Mouse (Mus musculus): ENCODE results near the gene Macrod2.

Gene Macrod2

DNA sequence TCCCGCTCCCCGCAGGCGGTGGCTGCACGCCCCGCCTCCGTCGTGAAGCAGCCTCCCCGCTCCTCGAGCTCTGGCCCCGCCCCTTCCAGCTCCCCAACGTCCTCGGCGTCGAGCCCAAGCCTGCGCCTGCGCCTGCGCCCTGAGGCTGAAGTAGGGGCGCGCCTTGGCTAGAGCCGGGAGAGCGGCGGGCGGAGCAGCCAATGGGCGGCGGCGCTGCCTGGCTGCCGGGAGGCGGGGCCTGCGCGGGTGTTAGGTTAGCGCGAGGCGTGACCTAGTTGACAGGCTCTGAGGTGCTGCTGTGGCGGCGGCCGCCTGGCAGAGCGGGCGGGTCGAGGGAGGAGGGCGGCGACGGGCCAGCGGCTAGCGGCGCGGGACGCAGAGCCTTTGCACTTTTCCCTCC lies at the start of gene Macrod2:
Gene Macrod2 (plus strand): TSS at position 131 of the 400 bp plus-strand sequence.
- DNase-seq, result peak; percentile 98

DNA sequence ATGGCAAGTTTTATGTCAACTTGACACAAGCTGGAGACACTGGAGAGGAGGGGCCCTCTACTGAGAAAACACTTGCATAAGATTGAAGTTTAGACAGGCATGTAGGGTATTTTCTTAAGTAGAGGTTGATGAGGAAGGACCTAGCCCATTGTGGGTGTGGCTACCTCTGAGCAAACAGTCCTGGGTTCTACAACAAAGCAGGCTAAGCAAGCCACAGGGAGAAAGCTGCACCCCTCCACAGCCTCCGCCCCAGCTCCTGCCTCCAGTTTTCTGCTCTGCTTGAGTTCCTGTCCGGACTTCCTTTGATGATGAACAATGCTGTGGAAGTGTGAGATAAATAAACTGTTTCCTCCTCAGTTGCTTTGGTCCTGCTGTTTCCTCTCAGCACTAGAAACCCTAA lies 35.2 kb upstream of the Macrod2 start:
- no peak for DNase-seq

DNA sequence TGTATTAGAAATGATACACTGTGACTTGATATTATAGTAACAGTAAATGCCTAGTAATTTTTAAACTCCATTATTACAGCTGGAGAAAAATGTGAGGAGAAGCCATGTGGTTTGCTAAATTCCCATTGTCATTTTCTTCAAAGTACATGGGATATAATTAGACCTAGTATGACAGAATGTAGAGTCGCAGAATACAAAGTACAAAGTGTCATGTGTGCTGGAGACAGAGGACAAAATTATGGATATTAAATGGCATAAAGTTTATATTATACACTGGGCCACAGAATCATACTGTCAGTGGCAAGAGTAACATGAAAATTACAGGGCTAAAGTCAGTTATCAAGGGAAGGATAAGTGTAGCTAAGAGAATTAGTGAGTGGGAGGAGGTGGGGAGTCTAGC lies 30.3 kb upstream of the Macrod2 start:
- DNase-seq, result no peak

DNA sequence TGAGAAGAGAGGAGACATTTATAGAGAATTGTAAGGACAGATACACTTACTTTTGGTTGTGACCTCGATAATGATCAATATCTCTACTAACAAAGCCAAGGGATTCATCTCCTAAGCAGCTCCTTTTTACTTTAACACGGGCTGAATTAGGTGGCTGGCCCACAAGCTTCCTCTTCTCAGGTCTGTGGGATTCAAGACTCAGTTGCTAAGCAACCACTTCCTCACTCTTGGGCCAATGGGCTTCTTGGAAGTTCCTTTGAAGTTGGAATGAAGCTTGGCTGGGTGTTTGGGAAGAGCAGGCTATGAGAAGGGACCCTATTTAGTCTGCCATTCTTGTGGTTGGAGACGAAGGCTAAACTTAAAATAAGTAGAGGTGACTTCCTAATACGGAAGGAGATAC lies 5.6 kb upstream of the Macrod2 start, which contains the start of gene Sel1l2:
Gene Sel1l2 (minus strand): TSS at position 182 of the 400 bp plus-strand sequence.
- DNase-seq, result no peak

DNA sequence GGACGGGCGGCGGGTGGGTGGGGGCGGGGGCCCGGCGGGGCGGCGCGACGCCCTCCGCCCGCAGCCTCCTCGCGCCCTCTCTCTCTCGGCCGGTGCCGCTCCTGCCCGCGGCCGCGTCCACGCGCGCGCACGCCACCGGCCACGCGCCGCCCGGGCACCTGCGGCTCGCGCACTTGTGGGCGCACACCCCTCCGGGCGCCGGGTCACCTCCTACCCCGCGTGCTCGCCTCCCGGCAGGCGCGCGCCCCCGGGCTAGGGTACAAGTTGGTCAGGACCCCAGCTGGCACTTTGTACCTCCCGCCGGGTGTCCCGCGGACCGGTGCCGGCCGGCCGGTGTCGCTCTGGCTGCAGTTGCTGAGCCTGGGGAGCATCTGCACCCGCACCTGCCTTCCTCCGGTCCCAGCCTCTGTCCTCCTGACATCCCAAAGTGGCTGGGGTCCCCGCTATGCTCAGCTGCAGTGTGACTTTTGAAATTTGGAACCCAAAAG lies 679 bp downstream of the Macrod2 start:
- peak; percentile 15 for DNase-seq

DNA sequence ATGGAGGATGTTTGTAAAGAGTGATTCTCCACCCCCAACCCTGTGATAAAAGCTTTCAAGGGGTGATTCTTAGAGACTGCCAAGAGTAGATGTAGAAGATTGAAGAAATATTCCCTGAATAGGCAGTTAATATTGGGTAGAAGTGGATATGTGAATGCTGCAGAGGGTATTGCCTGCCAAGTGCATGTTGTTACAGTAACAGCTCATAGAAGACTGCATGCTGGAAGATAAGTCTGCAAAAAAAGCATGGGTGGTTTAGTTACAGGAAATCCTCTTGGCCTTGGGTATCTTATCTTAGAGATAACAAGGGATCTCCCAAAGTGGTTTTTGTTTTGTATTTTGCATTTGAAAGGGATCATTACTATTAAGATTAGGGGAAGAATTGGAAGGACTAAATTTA lies 30.7 kb downstream of the Macrod2 start:
- no peak for DNase-seq

DNA sequence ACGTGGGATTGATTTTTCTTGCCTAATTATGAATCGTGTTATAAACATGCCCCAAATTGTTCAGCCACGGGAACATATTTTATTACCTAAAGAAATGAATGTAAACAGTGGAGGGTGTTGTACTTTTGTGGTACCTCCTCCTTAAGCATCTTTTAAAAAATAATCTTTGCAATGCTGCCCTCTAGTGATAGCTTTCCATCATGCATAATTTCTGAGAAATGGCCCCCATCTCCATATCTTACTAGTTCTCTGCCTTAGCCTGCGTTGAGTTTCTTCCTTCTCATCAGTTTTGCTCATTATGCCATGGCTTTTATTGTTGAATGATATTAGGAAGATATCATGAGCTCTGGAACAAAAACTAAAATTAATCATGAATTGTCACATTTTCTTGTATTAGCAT lies 32.2 kb downstream of the Macrod2 start:
- DNase-seq, result peak; percentile 51

DNA sequence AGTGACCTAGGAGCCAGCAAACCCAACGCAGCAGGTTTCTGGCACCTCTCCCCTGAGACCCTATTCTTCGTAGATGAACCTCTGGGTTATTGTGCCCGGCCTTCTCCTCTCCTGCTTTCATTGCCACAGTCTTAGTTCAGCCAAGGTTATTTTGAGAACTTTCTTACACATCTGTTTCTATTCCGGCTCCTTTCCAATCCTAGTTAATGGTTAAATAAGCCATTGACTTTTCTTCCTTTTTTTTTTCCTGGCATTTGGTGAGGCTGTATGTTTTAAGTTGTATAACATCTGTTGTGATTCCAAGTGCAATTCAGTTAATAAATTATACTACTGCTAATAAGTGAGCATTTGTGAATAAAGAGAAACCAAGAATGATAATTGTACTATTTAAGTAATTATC lies 44.0 kb downstream of the Macrod2 start:
- no peak for DNase-seq

DNA sequence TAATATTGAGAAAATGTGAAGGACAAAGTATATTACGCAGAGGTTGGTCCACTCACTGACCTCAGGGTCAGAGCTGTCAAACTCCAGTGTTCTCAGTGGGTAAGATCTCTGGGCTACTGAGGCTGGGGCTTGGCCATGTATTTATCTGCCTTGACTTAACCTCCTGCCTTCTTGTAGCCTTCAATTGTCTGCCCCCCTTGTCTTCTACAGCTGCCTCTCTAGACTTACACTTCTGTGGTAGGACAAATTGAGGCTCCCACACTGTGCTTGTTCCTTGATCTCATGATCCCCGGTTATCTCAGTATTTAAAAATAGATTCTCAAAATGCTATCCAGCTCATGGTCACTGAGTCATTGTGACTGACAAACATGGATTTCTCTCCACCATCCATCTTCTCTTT lies 53.5 kb downstream of the Macrod2 start:
- DNase-seq, result no peak

DNA sequence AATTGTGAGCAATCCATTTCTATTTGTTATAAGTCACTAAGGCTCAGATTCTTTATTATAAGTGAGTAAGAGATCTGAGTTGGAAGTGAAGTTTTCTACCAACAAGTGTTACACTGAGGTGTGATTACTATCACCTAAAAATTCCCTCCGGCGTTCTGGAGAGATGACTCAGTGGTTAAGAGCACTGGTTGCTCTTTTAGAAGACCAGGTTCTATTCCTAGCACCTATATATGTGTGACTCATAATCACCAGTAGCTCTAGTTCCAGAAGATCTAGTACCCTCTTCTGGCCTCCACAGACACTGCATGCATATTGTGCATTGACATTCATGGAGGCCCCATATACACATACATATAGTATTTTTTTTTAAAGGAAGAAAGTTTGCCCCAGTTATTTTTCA lies 80.7 kb downstream of the Macrod2 start:
- DNase-seq, result no peak

DNA sequence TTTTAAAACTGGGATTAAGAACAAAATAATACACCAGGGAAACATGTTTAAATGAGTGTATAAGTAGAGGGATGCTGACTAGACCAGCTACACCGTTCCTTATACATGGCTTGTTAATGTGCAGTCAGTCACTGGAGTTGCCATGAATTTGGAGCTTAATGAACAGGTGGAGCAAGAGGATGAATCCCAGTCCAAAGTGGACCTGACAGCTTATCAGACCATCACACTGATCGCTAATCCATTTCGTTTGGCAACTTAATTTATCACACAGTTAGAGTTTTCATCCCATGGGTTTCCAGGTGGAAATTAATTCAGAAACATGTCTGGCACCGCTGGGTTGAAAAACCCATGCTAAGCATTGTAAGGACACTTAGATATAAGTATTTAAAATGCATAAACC lies 81.8 kb downstream of the Macrod2 start:
- no peak for DNase-seq

DNA sequence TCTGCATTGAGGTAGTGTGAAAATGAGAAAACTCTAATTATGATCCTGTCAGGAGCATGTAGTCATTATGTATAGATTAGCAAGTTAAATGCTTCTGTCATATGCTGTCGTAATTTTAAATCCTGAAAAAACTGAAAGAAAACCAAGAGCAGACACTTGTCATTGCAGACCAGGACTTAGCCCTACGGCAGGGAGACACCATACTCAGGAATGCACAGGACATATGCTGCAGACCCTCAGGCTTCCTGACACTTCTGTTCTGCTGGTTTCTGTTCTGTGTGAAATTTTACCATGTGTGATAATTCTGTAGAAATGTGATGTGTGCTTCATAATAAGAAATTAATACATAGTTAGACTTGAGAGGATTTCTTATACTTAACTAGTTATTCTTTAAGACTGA lies 87.5 kb downstream of the Macrod2 start:
- no peak for DNase-seq

DNA sequence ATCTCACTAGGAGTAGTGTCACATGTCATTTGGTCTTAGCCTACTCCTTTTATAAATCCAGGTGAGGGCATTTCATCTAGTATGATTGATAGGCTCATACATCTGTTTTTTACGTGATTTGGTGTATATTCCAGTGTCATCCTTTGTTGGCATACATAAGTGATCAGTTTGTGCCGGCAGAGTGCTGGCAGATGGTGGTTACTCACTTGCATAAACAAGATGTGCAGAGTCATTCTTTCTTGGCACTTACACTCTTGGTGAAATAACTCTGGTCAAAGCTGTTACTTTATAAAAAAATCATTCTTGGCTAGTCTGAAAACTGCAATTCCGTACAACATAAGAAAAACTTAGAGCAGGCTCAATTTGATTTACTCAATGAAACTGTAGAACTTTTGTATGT lies 102.6 kb downstream of the Macrod2 start:
- DNase-seq, result peak; percentile 2

DNA sequence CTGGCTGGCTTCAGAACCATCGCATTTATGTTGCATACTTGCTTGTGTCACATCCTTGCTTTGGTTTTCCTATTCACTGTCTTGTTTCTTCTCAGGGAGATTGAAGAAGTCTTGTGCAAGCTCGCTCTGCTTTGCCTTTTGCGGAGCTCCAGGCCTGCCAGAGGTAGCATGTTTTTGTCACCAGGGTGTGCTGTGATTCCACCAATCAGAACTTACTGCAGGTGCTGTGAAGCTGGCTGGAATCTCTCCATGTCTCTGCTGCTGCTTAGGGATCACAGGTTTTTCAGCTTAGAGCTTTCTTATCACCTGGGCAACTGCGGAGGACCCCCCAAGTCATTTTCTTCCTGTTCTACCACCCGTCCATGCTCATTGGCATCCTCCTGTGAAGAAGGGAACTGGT lies 105.8 kb downstream of the Macrod2 start:
- peak; percentile 59 for DNase-seq

DNA sequence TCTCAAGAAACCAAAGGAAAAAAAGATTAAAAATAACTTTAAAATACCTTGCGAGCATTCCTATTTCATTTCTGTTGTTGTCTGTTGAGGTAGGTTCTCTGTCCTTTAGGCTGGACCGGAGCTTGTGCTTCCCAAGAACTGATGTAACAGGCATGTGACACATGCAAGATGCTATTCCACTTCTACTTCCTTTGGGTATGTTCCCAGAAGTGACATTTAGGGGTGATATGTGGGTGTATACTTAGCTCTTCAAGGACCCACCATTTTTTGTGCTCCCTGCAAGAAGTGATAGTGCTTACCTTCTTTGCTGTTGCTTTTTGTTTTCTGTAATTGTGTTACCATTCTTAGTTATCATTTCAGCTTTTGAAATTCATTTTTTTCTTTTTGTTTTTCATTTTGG lies 126.4 kb downstream of the Macrod2 start:
- no peak for DNase-seq

DNA sequence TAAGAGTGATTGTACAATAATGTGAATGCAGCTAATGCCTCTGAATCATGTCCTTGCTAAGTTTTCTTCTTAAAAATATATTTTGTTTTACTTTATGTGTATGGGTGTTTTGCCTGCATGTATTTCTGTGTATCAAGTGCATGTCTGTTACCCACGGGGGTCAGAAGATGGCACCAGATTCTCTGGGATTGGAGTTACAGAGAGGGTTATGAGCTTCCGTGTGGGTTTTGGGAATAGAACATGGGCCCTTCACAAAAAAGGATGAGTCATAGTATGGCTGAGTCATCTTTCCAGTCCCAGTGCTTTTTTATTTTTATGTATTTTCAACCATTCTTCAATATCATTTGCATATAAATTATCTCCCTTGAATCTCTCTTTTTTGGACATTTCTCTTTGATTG lies 135.1 kb downstream of the Macrod2 start:
- no peak for DNase-seq

DNA sequence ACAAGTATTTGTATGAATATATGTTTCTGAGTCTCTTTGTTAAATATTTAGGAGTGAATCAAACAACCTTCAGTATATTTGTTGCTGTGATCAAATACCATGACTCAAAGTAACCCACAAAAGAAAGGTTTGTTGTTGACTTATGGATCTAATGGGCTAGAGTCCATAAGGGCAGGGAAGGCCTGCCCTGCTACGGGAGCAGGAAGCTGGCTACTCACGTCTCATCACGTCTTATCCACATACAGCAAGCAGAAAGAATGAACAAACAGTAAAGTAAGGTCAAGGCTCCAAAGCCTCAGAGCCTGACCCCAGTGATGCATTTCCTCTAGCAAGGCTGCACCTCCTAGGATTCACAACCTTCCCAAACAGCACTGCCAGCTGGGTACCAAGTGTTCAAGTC lies 136.9 kb downstream of the Macrod2 start:
- no peak for DNase-seq

DNA sequence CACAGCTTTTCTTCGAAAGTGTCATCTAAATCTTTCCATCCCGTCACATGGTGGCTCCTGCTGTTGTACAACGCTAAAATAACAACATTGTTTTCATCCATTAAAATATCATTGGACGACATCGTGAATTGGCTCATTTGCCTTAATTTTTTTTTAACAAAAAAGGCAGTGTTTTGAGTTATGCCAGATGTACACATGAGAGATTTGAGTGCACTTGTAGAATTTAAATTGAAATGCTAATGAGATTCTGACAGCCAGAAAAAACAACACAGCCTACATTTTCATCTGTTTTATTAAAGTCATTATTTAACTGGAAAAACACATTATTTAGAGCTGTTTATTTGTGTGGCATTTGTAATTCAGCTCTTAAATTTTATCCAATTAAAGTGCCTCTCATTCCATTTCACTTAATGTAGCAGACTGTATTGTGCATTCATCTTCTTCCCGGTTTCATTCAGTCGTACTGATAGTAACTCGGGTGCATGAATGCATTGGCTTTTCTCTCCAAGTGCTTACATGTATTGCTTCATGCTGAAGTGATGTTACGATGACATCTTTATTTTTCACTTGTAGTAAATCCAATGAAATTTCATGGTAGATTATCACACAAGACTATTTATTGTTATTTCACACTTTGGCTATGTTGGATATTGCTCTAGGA lies 137.9 kb downstream of the Macrod2 start:
- no peak for DNase-seq

DNA sequence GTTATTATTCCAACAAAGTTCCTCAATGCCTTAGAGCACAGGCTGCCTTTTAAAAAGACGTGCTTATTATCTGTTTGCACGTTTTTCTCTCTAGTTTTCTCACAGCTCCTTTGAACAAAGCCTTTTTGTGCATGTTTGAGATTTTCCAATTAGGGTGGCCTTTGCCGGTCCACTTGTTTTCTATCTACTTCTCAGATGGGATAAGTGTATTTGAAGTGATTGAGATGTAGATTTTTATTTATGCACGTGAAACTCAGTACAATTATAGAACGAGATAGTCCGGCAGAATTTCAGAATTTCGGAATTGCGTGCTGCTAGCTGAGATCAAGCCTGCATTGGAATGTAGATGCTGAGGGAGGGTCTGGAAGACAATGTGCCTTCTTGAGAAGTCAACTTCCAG lies 138.5 kb downstream of the Macrod2 start:
- no peak for DNase-seq

DNA sequence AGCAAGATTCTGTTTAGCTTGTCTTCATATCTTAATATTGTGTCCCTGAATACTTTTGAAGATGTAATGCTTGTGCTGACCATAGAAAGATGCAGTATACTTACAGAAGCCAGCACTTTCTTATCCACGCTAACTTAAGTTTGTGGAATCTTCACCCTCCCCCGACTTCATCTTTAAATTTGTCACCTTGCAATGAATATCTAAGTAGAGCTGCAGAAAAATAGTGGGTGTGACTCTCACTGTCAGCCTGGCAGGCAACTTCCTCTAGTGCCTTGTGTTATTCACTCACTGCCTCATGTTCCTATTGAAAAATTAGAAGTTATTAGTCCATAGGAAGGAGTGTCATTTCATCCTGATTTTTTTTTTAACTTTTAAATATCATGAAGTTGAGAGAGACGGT lies 139.5 kb downstream of the Macrod2 start:
- no peak for DNase-seq

DNA sequence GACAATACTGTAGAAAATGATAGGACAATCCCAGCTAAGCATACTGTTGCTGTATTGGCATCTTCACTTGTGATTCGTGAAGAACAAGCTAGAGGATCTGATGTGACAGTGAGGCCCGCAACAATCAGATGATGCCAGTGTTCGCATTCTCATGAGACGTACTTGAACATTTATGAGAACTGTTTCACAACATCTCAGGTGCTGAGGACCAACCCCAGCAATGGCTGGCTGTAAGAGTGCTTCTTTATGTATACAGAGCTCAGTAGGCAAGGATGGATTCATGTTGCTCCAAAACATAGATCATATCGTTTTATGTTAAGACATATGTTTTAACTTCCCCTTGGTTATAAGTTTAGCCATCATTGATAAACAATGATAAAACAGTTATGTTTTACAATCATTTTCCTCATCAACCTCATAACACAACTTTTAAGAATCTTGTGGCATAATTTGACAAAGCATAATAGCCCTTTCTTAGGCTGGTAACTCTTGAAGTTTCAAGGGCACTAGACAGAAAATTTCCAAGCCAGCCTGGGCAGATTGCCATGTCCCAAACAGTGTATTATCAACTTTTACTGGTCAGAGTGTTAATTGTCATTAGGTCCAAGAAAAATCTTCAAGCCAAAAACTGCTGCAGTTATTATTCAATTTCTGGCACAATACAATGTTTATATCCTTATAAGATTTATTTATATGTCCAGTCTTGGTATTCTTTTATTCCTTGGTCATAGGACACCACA lies 140.9 kb downstream of the Macrod2 start:
- peak; percentile 19 for DNase-seq

DNA sequence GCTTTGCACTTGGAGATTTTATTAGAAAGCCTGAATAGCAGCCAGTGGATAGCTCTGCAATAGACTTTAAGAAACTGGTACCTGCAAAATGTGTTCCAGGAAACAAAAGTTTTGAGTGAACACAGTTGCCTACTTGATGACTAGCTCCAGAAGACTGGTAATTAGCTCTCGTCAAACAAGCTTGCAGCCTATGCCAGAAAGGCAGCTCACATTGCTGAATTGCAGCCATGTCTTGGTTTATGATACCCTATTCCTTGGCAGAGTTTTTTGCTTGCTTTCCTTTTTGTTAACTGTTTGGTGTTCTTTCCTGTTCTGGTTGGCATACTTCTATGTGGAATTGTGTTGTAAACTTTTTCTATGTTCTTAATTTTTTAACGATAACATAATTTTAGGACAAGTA lies 154.2 kb downstream of the Macrod2 start:
- no peak for DNase-seq

DNA sequence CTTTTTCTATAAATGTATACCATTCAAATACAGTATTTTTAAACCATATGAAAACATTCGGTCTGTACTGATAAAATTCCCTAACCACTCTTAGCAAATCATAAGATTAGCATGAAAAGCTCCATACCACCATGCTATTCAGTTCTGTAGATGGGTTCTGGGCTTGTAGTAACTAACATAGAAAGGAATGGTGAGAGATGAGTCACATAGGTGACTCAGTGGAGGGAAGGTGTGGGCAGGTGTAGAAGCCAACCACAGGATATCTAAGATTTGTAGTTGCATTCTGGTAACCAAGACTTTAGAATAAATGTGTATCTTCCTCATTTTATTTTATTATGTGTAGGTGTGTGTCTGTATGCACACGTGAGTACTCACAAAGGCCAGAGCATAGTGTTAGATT lies 166.3 kb downstream of the Macrod2 start:
- no peak for DNase-seq

DNA sequence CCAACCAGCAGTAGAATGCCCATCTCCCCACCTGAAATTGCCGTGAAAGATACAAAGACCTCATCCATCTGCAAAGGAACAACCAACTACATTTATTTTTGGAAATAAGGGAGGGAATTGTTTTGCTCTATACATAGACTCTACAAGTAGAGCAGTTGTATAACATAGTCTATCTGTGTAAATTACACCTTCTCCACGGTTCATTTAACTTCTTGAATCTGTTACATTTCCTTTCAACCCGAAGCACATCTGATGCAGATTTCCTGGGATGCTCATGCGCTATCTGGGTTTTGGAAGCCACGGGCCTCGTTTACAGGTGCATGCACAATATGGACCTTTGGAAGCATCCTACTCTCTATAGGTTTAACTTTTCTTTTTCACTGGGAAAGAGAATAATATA lies 175.8 kb downstream of the Macrod2 start:
- no peak for DNase-seq
